Mouse (Mus musculus) liver, embryonic 14.5 days (tissue): ENCODE data around the gene Ntf3. TPM values are rescaled to one million over a fixed set of nuclear protein-coding genes. Genes with fewer than 3 reads are reported as not detected.

Source experiments
- ATAC-seq: fragments of 200-750 bp; cut with Nextera tagmentation; 2 replicates; pipeline ENCODE4 v1.8.0; 2017; ENCODE audit warnings: moderate number of reproducible peaks, mild to moderate bottlenecking, moderate library complexity; ENCODE audit not compliant: insufficient read depth
- DNase-seq, 3 experiments: peaks; one replicate each; pipeline ENCODE4 v3.0.0-alpha.2; 2012 to 2013; ENCODE audit warnings: low read depth in 3 of 3, low spot score in 3 of 3
- H3K27ac ChIP-seq: fragments of 300-500 bp; sonication (generic); 2 replicates; pipeline ENCODE4 v1.5.1; 2014; ENCODE audit warnings: moderate library complexity, mild to moderate bottlenecking, control low read depth, inconsistent platforms
- H3K27me3 ChIP-seq: fragments of 300-500 bp; sonication (generic); 2 replicates; pipeline ENCODE4 v1.6.1; 2014; ENCODE audit warnings: mild to moderate bottlenecking, low read length, moderate library complexity; ENCODE audit not compliant: control insufficient read depth, insufficient read depth
- H3K36me3 ChIP-seq: fragments of 300-500 bp; sonication (generic); replicated peaks from 2 replicates; pipeline ENCODE4 v1.6.1; 2014; ENCODE audit warnings: low read depth; ENCODE audit not compliant: control insufficient read depth, insufficient read depth
- H3K4me1 ChIP-seq, 2 experiments: fragments of 200-500 bp in 1 of 2; fragments of 300-500 bp in 1 of 2; sonication (generic) in 1 of 2; replicated peaks; 2 replicates each; pipeline ENCODE4 v1.6.1; 2012 to 2014; ENCODE audit warnings: antibody characterized with exemption in 1 of 2, inconsistent platforms in 1 of 2, low read length in 1 of 2; ENCODE audit not compliant: control insufficient read depth in 2 of 2, insufficient read depth in 2 of 2
- H3K4me2 ChIP-seq: fragments of 300-500 bp; sonication (generic); 2 replicates; pipeline ENCODE4 v1.6.1; 2014; ENCODE audit warnings: low read depth, mild to moderate bottlenecking, control low read depth, moderate library complexity
- H3K4me3 ChIP-seq, 2 experiments: fragments of 200-500 bp in 1 of 2; fragments of 300-500 bp in 1 of 2; sonication (generic) in 1 of 2; 2 replicates each; pipeline ENCODE4 v1.5.1; 2012 to 2014; ENCODE audit warnings: low read depth in 2 of 2, low read length in 2 of 2, mild to moderate bottlenecking in 2 of 2, control low read depth in 1 of 2, inconsistent platforms in 1 of 2, moderate library complexity in 1 of 2; ENCODE audit not compliant: insufficient read depth in 1 of 2
- H3K9ac ChIP-seq: fragments of 300-500 bp; sonication (generic); replicated peaks from 2 replicates; pipeline ENCODE4 v1.6.1; 2014; ENCODE audit warnings: mild to moderate bottlenecking, control low read depth, moderate library complexity
- H3K9me3 ChIP-seq: fragments of 300-500 bp; sonication (generic); 2 replicates; pipeline ENCODE4 v1.6.1; 2016; ENCODE audit warnings: low read length, mixed read lengths; ENCODE audit not compliant: control insufficient read depth
- CTCF ChIP-seq: IDR thresholded peaks from 2 replicates; pipeline ENCODE4 v1.5.1; 2016; ENCODE audit warnings: antibody characterized with exemption, low read depth, control low read depth
- EP300 ChIP-seq: IDR thresholded peaks from 2 replicates; pipeline ENCODE4 v1.6.1; 2016; ENCODE audit warnings: antibody characterized with exemption, low read depth
- WGBS: fragments of 180-500 bp; shearing (Covaris S2); extraction: QIAGEN DNeasy Blood & Tissue Kit; methylation state at CpG from one replicate; pipeline ENCODE4 v1.1.7; 2014; ENCODE audit not compliant: insufficient replicate concordance; 5-methylcytosine and 5-hydroxymethylcytosine counted together
- polyA plus RNA-seq, 2 experiments: library from polyadenylated mRNA; depleted of rRNA in 1 of 2; stranded (reverse) in 1 of 2; unstranded in 1 of 2; fragments of >200 nt; fragmentation: Nextera tagmentation in 1 of 2; extraction: Ambion mirVana in 1 of 2; gene quantifications; 2 replicates each; pipeline versions ENCODE4 v1.2.1 to v1.2.3; 2012 to 2014

Ntf3 gene
- polyA plus RNA-seq, 2 experiments: 0.20 to 0.38 TPM

DNA sequence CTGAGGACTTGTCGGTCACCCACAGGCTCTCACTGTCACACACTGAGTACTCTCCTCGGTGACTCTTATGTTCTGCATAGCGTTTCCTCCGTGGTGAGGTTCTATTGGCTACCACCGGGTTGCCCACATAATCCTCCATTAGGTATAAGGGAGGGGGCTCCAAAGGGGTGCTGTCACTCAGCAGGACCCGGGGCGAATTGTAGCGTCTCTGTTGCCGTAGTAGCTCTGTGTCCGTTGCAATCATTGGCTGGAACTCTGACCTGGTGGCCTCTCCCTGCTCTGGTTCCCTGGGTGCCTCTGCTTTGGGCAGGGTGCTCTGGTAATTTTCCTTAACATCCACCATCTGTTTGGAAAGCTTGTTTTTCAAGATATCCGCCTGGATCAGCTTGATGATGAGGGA, 64.7 kb downstream of the Ntf3 start:
- TF ChIP-seq EP300: no peak
- no peak for TF ChIP-seq CTCF

DNA sequence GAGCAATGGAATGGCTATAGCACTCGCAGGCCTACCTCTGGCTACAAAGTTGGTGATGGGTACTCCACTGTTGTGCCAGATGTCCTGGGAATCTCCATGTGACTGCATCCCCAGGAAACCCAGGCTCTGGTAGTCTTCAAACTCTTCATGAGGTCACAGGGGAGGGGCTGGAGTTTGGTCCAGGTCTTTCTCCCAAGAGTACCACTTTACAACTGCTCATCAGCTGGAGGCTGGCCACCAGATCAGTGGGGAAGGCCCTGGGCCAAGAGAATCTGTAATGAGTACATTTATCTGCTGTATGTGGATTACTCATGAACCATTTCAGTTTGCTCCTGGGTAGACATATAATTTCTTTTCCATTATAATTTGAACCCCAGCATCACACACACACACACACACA, 66.1 kb downstream of the Ntf3 start:
- H3K27me3 ChIP-seq: no peaks in the 10 kb centered on the region
- no peak overlapping the region for H3K4me2 ChIP-seq
- H3K9me3 ChIP-seq: no peaks in the 10 kb centered on the region
- no peak for DNase-seq
- WGBS: 71% methylated on average over 1 of the region's 1 CpGs
- H3K27ac ChIP-seq: no peak overlapping the region
- ATAC-seq: no peak
- TF ChIP-seq CTCF (no peak), EP300 (no peak)
- no peaks in the 10 kb centered on the region for H3K36me3 ChIP-seq
- no peak overlapping the region for H3K4me3 ChIP-seq
- H3K9ac ChIP-seq: no peak overlapping the region
- H3K4me1 ChIP-seq: no peaks in the 10 kb centered on the region

More for the DNA sequence above, 64.7 kb downstream of the Ntf3 start:
- ATAC-seq (no peak), DNase-seq (no peak)
- H3K4me3 ChIP-seq: no peak overlapping the region
- 75% methylated on average over 11 of the region's 11 CpGs for WGBS
- H3K4me2 ChIP-seq: no peak overlapping the region
- H3K27me3 ChIP-seq: no peaks in the 10 kb centered on the region
- no peaks in the 10 kb centered on the region for H3K36me3 ChIP-seq
- H3K27ac ChIP-seq: no peak overlapping the region
- H3K4me1 ChIP-seq: no peaks in the 10 kb centered on the region
- H3K9ac ChIP-seq: no peak overlapping the region
- no peaks in the 10 kb centered on the region for H3K9me3 ChIP-seq

DNA sequence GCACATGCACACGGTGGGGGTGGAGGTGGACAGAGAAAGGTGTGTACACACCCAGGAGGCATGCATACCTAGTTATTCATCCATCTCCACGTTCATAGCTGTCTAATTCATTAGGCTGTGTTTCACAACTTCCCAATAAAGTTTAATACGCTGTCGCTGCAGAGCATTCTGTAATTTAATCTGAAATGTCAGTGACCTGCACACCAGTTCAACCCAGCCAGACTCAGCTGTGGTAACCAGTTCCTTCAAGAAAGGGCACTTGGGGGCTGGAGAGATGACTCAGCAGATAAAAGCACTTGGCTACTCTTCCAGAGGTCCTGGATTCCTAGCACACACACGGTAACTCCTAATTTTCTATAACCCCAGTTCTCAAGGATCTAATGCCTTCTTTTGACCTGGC, 69.2 kb downstream of the Ntf3 start:
- DNase-seq (no peak), ATAC-seq (no peak)
- TF ChIP-seq CTCF (no peak), EP300 (no peak)
- Histone ChIP-seq H3K9me3 (no peaks in the 10 kb centered on the region), H3K36me3 (no peaks in the 10 kb centered on the region), H3K27ac (no peak overlapping the region), H3K9ac (no peak overlapping the region), H3K4me2 (no peak overlapping the region), H3K4me3 (no peak overlapping the region), H3K27me3 (no peaks in the 10 kb centered on the region), H3K4me1 (no peaks in the 10 kb centered on the region)
- WGBS: 67% methylated on average over 5 of the region's 5 CpGs

DNA sequence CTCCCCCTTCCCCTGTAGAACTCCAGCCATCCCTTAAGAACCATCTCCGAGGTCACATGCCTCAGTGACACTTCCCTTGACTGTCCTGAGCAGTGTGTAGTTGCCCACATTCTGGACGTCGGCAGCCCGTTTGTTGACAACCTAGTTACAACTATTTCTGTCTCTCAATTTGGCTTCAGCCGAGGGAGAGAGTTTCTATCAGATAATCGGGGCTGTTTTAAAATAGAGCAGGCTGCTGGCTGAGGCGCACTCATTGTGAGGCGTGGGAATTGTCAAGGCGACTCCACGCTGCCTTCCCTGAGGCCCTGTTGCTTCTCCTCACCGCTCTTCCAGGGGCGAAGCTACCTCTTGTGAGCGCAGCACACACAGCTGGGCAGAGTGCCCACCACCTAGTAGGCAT, 70.6 kb downstream of the Ntf3 start:
- Histone ChIP-seq H3K27ac (no peak overlapping the region), H3K4me2 (no peak overlapping the region), H3K4me3 (no peak overlapping the region), H3K9ac (no peak overlapping the region), H3K9me3 (no peaks in the 10 kb centered on the region), H3K36me3 (no peaks in the 10 kb centered on the region), H3K4me1 (no peaks in the 10 kb centered on the region), H3K27me3 (no peaks in the 10 kb centered on the region)
- ATAC-seq (no peak), DNase-seq (no peak)
- 62% methylated on average over 13 of the region's 13 CpGs for WGBS
- TF ChIP-seq EP300 (no peak), CTCF (no peak)

DNA sequence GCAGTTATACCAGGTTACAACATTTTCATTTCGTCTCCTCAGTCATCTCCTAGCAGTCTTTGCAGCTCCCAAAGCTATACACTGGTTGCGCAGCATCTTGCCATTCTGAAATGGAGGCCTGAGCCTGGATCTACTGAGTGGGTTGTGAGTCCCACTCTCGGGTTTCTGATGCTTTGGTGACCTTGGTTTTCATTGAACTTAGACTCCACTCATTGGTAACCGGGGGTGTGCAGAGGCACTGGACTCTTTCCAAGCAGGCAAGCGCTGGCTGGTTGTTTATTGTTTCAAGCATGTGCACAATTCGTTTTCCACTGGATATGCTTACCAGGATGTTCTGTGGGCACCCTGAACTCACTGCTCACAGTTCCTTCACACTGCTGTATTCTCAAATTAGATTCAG, 71.7 kb downstream of the Ntf3 start:
- no peak for TF ChIP-seq CTCF
- TF ChIP-seq EP300: no peak
- 47% methylated on average over 6 of the region's 6 CpGs for WGBS
- H3K27me3 ChIP-seq: no peaks in the 10 kb centered on the region

More for the DNA sequence above, 71.7 kb downstream of the Ntf3 start:
- no peak overlapping the region for H3K4me3 ChIP-seq
- no peaks in the 10 kb centered on the region for H3K4me1 ChIP-seq
- H3K9me3 ChIP-seq: no peaks in the 10 kb centered on the region
- DNase-seq: no peak
- no peak for ATAC-seq
- no peak overlapping the region for H3K9ac ChIP-seq
- H3K4me2 ChIP-seq: no peak overlapping the region
- H3K27ac ChIP-seq: no peak overlapping the region
- H3K36me3 ChIP-seq: no peaks in the 10 kb centered on the region
